Mouse (Mus musculus) megakaryocyte, adult 5-6 weeks (primary cell): ENCODE measurements around the gene Rfx4. TPM values are rescaled to one million over a fixed set of nuclear protein-coding genes. Genes with fewer than 3 reads are reported as not detected.

Experiments used
- ATAC-seq: 2 replicates; pipeline ENCODE4 v1.8.0; 2016; ENCODE audit warnings: mild to moderate bottlenecking, inconsistent platforms; ENCODE audit not compliant: poor library complexity, severe bottlenecking
- total RNA-seq, 2 experiments: library from RNA; stranded (forward) in 1 of 2; stranded (reverse) in 1 of 2; fragments of 153-499, 151-499 nt in 1 of 2; fragments of 221-1000, 200-1000 nt in 1 of 2; gene quantifications; 2 replicates each; pipeline versions ENCODE4 v1.2.3 to v1.2.4; 2015 to 2017

The Rfx4 gene
- total RNA-seq, 2 experiments from 2014 or later = 0.11 TPM; not detected in 1

GRCm38 (mm10) chr10:84758200-84758468 is 2.3 kb downstream of the Rfx4 start:
- no peak for ATAC-seq

GRCm38 (mm10) chr10:84758483-84759431 is 2.9 kb downstream of the Rfx4 start:
- ATAC-seq = no peak

DNA sequence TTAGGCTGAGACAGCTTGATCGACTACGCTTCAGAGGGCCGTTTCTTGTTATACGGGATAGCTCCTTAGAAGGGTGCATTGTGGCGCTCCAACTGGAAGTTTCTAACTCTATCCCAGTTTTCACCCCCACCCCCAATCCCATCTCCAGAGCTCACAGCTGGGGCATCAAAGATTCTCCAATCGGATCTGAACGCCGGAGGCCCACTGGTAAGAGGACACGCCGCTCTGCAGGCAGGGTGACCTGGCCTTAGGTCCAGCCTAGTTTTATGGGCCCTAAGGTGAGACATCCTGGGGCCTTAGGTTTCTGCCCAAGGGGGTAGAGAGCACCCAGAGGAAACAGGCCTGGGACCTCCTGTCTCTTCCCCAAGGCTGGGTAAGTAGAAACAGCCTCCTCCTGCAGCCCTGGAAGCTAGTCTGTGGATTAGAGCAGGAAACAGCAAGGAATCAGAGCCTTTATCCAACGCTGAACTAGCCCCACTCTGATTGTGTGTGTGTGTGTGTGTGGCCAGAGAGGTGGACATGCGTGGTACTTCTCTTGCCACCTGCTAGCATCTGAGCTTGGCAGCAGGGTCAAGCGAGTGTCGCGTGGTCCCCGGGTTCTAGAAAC is 3.8 kb downstream of the Rfx4 start:
- no peak for ATAC-seq

DNA sequence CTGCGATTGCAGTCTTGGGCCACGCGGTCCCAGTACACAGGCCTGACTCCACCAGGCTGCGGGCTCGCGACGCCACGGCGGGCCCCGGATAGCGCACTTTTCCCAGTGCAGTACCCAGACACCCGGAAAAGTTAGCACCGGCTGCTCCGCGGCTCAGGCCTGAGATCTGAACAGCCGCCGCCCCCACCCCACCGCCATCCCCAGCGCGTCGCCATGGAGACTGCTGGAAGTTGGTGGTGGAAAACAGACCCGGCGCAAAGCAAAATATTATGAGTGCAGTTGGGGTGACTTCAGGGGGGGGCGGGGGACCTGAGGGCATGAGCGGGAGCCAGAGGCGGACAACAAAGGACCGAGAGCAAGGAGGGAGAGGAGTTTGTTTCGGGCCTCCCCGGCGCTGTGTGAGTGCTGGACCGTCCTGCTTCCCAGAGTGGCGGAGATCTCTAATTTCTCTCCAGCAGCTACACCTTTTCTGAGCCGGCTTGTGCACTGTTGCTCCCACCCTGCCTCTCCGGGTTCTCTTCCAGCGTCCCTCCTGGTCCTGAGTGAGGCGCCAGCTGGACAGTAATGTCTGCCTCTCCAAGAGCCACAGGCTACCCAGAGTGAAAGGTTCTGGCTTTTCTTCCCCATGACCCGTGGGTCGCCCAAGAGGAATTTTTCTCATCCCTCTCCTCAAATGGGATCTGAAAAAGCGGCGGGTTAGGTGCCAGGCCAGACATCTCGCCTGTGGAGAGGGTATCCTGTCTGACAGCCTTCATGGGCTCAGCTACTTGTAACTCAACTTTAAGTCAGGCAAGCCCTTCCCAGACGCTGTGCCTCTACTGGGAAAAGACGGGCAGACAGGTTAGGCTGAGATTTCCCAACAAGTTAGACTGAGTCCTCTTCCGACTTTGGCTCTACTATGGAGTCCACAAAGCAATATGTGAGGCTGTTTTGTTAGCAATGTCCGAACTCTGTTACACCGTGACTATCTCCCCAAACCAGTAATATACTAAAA is 4.6 kb downstream of the Rfx4 start:
- ATAC-seq = no peak

DNA sequence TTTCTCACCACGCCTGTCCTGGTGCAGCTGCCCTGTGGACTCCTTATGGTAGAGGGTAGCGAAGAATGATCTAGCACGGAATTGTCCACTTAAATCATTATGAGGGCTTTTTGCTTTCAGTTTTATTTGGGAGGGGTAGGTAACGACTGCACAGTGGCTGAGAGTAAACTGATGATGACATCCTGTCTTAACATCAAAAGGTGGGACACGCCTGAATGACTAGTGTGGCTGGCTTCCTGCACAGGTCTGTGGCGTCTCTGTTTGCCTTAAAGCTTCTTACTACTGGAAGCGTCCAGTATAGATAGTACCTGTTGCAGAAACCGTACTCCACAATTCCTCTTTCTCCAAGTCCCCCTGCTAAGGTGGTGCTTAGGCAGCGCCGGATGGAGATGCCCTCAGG is 12.9 kb downstream of the Rfx4 start:
- ATAC-seq = peak; percentile 45; the same call in 1 of the 2 replicates

DNA sequence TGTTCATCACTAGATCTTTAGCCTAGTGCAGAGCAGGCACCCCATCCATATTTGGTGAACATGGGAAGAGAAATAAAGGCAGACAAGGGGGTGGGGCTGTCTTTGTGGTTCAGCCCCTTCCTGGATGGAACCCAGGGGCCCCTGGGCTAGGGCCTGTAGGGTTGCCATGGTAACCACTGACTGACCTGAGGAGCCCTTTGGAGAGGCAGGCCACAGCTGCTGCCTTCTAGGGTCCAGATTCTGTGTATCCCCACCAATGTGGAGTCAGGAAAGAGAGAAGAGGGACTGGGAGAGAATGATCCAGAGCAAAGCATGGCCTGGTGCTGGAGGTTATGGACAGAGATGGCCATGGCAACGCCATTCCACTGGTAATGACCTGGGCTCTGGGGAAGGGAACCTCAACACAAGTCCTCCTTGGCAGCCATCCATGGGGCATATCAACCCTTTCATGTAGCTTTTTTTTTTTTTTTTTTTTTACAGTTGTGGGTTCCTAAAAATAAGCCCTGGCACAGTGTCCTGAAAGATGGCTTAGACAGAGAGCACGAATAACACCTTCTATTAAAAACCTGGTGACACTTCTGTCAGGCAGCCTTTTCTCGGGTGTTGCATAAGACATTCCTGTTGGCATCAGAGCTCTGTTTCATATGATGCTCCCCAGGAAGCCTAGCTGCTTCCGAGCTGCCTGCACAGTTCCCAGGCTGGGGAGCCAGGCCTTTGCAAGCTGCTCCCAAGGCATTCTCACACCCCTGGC is 16.7 kb downstream of the Rfx4 start:
- no peak for ATAC-seq

DNA sequence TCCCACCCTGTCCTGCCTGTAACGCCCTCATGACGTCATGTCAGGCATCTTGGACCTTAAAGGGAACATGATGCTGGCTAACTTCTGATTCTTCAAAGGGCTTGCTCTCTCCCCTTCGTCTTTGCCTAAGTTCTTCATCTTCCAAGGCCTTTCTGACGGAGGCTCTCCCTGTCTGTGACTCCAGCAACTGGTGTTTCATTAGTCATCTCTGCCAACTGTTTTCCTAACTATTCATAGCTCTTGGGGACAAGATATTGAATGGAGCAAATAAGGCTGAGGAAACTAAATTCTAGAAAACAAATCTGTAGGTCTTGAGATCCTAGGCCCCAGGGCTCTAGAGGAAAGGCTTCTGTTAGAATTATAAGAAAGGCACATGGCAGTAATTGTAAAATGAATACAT is 18.0 kb downstream of the Rfx4 start:
- ATAC-seq = no peak

GRCm38 (mm10) chr10:84774573-84774972 is 18.7 kb downstream of the Rfx4 start:
- peak; percentile 89 for ATAC-seq

DNA sequence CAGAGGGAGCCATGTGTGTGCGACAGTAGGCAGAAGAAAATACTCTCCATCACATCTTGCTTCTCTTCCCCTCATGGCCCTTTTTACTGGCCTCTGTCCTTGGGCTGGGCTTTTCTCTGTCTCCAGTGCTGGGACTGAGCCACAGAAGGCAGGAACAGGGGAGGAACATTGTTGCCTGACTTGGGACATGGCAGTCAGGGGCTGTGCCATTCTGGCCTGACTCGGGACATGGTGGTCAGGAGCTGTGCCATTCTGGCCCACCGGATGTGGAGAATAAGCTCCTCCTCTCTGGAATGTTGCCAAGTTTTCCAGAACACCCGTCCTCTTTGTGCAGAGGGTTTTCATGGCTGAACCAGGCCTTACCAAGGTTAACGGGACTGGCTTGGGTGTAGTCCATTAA is 21.2 kb downstream of the Rfx4 start:
- no peak for ATAC-seq

DNA sequence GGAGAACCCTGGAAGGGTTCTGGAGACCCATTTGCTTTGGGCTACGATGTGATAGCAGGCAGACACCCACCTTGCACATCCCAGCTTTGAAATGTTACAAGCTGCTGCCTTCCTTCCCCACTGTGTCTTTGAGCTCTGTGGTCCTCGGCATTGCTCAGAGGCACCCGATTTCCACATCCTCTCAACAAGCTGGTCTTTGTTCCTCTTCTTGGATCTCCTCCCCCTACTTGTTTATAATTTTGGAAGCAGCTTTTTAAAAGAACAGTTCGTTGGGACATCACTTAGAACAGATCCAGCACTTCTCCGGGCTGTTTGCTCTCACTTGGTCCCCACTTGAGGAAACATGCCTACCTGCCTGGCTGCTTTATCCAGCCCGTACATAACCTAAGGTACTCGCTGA is 22.1 kb downstream of the Rfx4 start:
- peak; percentile 72 for ATAC-seq

DNA sequence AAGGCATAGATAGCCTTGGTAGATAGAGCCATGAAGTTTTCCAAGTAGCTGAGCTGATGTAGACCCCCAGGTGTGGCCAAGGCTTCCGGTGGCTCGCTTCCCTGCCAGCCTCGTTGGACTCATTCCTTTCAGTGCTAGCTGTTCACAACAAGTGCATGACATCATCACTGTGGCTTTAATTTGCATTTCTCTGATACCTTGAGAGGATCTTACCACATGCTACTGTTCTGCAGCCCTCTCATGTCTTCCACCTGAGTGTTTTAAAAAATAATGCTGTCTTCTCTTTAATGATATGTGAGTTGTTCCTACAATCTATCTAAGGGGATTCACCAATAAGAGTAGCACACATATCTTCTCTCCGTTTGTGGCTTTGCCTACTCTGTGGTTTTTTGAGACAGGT is 25.0 kb downstream of the Rfx4 start:
- ATAC-seq = no peak

GRCm38 (mm10) chr10:84785339-84785738 is 29.5 kb downstream of the Rfx4 start:
- ATAC-seq = peak; percentile 80

GRCm38 (mm10) chr10:84790323-84790722 is 34.5 kb downstream of the Rfx4 start:
- peak; percentile 66 for ATAC-seq

GRCm38 (mm10) chr10:84791181-84791580 is 35.3 kb downstream of the Rfx4 start:
- peak; percentile 77 for ATAC-seq

DNA sequence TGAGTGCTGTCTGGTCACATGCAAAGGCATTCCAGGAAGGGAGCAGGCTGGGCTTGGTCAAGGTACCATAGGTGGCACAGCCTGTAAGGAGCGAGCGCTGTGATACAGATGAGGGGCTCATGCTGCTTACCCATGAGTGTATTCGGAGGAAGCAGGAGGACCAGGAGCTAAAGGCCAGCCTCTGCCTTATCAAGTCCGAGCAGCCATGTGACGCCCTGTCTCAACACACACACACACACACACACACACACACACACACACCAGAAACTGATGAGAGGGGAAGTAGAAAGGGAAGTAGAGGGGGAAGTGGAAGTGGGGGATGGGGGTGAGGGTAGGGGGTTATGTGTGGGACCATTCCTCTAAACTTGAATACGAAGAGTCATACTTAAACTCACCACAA is 45.7 kb downstream of the Rfx4 start:
- ATAC-seq = peak; percentile 40

GRCm38 (mm10) chr10:84803216-84803844 is 47.5 kb downstream of the Rfx4 start:
- no peak for ATAC-seq

- no peak for ATAC-seq
Measured at GRCm38 (mm10) chr10:84805576-84805975, 49.7 kb downstream of the Rfx4 start.

DNA sequence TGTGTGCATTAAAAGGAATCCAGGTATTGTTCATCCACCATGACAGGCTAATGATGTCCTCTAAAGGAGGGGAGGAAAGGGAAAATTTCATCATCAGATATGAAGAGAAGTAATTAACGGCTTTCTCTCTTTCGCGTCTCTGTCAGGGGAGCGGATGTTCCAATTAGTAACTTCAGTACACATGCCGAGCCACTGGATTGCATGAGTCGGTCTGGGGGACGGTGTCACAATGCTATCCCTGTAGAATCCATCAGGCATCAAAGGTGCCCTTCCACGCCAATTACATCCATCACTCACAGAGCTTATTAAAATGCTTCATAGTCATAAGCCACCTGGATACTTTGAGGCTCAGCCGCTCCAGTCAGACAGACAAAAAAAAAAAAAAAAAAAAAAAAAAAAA is 51.3 kb downstream of the Rfx4 start:
- ATAC-seq = no peak

DNA sequence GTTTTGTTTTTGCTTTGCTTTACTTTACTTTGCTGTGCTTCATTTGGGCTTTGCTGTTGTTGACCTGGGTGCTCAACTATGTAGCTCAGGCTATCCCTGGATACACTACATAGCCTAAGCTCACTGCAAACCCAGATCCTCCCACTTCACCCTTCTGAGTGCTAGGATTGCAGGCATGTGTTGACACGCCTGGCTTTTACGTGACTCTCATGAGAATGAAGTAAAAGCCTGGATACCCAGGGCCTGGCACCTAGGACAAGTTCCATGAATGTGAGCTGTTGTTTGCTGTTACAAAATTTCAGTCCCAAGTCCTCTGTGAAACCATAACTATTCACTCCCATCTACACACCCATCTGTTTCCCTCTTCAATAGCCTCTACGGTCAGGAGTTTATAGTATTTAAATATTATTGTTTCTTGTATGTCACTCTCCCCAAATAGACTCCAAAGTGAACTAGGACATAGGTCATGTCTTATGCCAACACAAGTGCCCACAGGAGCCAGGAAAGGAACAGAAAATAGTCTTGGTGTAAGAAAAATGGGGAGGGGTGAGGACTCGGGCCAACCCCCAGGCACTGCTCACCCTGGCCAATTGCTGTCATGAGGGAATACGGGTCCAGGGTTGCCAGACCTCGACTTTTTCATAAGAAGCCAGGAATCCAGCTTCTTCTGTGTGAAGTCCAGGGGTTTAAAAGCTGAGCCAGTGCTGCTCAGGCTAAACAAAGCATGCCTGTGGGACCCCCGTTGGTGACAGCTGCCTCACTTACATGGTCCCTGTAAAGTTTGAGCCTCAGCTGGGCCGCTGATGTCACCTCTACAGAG is 54.4 kb downstream of the Rfx4 start:
- ATAC-seq = no peak
